Mouse (Mus musculus): ENCODE results near the gene Hipk3.

GRCm38 (mm10) chr2:104430566-104430965 lies 63.7 kb downstream of the Hipk3 start:
- TF ChIP-seq CTCF (IDR thresholded peaks at IDR 0.05; ENCODE audit: borderline replicate concordance, control insufficient read depth, extremely low read depth, insufficient read depth, low read length, poor library complexity) (no peak), POLR2A (IDR thresholded peaks at IDR 0.05; ENCODE audit: control insufficient read depth, extremely low read depth, insufficient read depth, low read length, poor library complexity) (no peak)
